Mouse (Mus musculus) gastrocnemius, postnatal 14 days (tissue): ENCODE results near the gene Pigv. TPM values are rescaled to one million over a fixed set of nuclear protein-coding genes. Genes with fewer than 3 reads are reported as not detected.

Source experiments
- DNase-seq: peaks from one replicate; pipeline ENCODE4 v3.0.0; 2021; ENCODE audit warnings: mixed read lengths
- intact Hi-C: fragments of 180-260 bp; cut with DNase I; formaldehyde crosslinking; loops from one replicate; pipeline ENCODE4 v1.15.1; 2025; ENCODE audit warnings: low total_unique reads
- microRNA-seq, 2 experiments: library from miRNA; unstranded; fragments of <30 nt; microRNA quantifications; one replicate each; pipeline ENCODE4 v1.2.0; 2021
- total RNA-seq, 2 experiments: library from RNA; stranded (reverse); gene quantifications; 2 replicates each; pipeline ENCODE4 v1.2.3; 2021

The Pigv gene
- total RNA-seq, 2 experiments from 2014 or later: 9.4 to 9.9 TPM

GRCm38 (mm10) chr4:133625621-133626071, 46.8 kb downstream of the Pigv start:
- intact Hi-C loops: no loop called here
- peak; percentile 41 for DNase-seq

GRCm38 (mm10) chr4:133624830-133625229, 47.6 kb downstream of the Pigv start:
- DNase-seq: no peak
- intact Hi-C loops: no loop called here

- intact Hi-C loops: no loop called here
- DNase-seq: no peak
Measured at GRCm38 (mm10) chr4:133622161-133622695, 50.2 kb downstream of the Pigv start.

GRCm38 (mm10) chr4:133620668-133621067, 51.8 kb downstream of the Pigv start:
- intact Hi-C loops: no loop called here
- no peak for DNase-seq

GRCm38 (mm10) chr4:133619473-133620136, 52.8 kb downstream of the Pigv start:
- no peak for DNase-seq
- intact Hi-C loops: no loop called here

GRCm38 (mm10) chr4:133617936-133618335, 54.5 kb downstream of the Pigv start:
- DNase-seq: no peak
- intact Hi-C loops: no loop called here

GRCm38 (mm10) chr4:133615416-133615815, 57.0 kb downstream of the Pigv start:
- intact Hi-C loops: no loop called here
- no peak for DNase-seq

- DNase-seq: peak; percentile 42
- intact Hi-C loops: no loop called here
Measured at GRCm38 (mm10) chr4:133614274-133614761, 58.1 kb downstream of the Pigv start.

- DNase-seq: no peak
- intact Hi-C loops: no loop called here
Measured at GRCm38 (mm10) chr4:133613867-133614266, 58.6 kb downstream of the Pigv start.

GRCm38 (mm10) chr4:133613026-133613425, 59.4 kb downstream of the Pigv start:
- intact Hi-C loops: no loop called here
- DNase-seq: no peak

GRCm38 (mm10) chr4:133612416-133612815, 60.0 kb downstream of the Pigv start:
- intact Hi-C loops: no loop called here
- no peak for DNase-seq

GRCm38 (mm10) chr4:133611815-133612214, 60.6 kb downstream of the Pigv start:
- intact Hi-C loops: no loop called here
- DNase-seq: no peak

Small RNA genes lying within 50 kb of the gene (microRNA-seq; reads per million reads assigned to microRNA genes)
- 0 reads per million in 2 experiments for gene Mir7227

Other genes with a start within 250 kb of the Pigv start
- gene Tent5b, start 192.5 kb downstream of the Pigv start, total RNA-seq: 1 to 10 TPM in 1 of 2 experiments, under 1 TPM in 1; 0.21 to 1.0 TPM
- 1 to 10 TPM; 1.1 to 1.7 TPM for gene Trnp1, start 174.1 kb downstream of the Pigv start, total RNA-seq
- not detected for gene Kdf1, start 153.7 kb downstream of the Pigv start, total RNA-seq
- gene Nudc, start 126.7 kb downstream of the Pigv start, total RNA-seq: 10 to 100 TPM; 49.4 to 51.3 TPM
- gene Nr0b2, start 119.3 kb downstream of the Pigv start, total RNA-seq: not detected
- gene Gpatch3, start 97.9 kb downstream of the Pigv start, total RNA-seq: 1 to 10 TPM; 2.3 to 4.2 TPM
- gene Gpn2, start 88.3 kb downstream of the Pigv start, total RNA-seq: 1 to 10 TPM; 5.1 to 5.4 TPM
- gene Sfn, start 70.5 kb downstream of the Pigv start, total RNA-seq: 1 to 10 TPM; 1.4 to 1.6 TPM
- gene Zdhhc18, start 22.5 kb downstream of the Pigv start, total RNA-seq: 10 to 100 TPM; 18.2 to 26.4 TPM
- 10 to 100 TPM; 22.3 to 27.3 TPM for gene Arid1a, start 84.1 kb upstream of the Pigv start, total RNA-seq
- gene Rps6ka1, start 215.2 kb upstream of the Pigv start, total RNA-seq: 1 to 10 TPM; 5.0 to 5.4 TPM